In the genomic region with DNA sequence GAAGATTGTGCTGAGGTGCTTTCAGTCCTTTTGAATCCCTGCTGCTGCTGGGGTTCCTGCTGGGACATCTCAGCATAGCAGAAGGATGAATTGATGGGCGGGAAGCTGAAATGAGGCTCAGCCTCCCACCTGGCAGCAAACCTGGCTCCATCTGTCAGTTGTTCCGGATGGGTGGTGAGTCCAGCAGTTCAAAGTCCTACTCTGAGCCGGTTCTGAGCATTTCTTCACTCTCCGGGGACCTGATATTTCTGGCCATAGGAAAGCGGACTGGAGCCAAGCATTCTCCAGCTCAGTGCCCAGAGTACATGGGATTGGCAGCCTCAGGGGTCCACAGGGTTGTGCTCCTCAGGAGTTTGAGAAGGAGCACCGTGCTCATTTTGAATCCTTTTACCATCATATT, we compare ENCODE assay signal across 9 mouse cellular contexts.
A peak's percentile ranks its signal among the peaks of the same experiment; 100 is the strongest.
DNase-seq lines count a peak whose midpoint lies in the region.
"Had no signal": no experiment of that assay in that cellular context is flagged by ENCODE, and none has a peak within 500 bp of the region (broad histone marks: within the 10 kb centered on the region; RNA-seq: fewer than 3 reads in every experiment).

No protein-coding gene starts in this region.

- DNase-seq in cerebellum, adult 11 months: peak; percentile 78
- DNase-seq in cerebellum, adult 8-10 months: peak; percentile 74
- DNase-seq in kidney, adult 11 months: peak; percentile 75
- peak; percentile 71 for DNase-seq in kidney, postnatal 14 days
- DNase-seq in embryo, embryonic 11 days: no peak
- no peak for DNase-seq in gastrocnemius, postnatal 14 days
- no peak for DNase-seq in testis, postnatal 10 days (ENCODE audit: low spot score)
- DNase-seq: gastrocnemius, postnatal 25 days; layer of hippocampus, adult 9-11 months had no signal

- intact Hi-C loops in gastrocnemius, postnatal 14 days (cut with DNase I; ENCODE audit: low total_unique reads): no loop called here

Comparison
In these comparisons a context has a peak if more than half of its experiments do, and no peak if none do; other contexts are left out.
1. DNase-seq: peak in cerebellum, adult 11 months (single experiment), cerebellum, adult 8-10 months (single experiment), kidney, adult 11 months (single experiment) and kidney, postnatal 14 days (single experiment); none in embryo, embryonic 11 days (single experiment), gastrocnemius, postnatal 14 days (single experiment) and testis, postnatal 10 days (single experiment).